Mouse (Mus musculus) thymus, postnatal 25 days (tissue): Measurements from ENCODE around the gene Gabbr1.

Source experiments
- DNase-seq: peaks from one replicate; pipeline ENCODE4 v3.0.0; 2022

Gene Gabbr1

GRCm38 (mm10) chr17:37044651-37045244 lies 1.0 kb upstream of the Gabbr1 start:
- no peak for DNase-seq

GRCm38 (mm10) chr17:37046312-37047112 lies 746 bp downstream of the Gabbr1 start:
- peak; percentile 75 for DNase-seq

GRCm38 (mm10) chr17:37047332-37047976 lies 1.7 kb downstream of the Gabbr1 start:
- DNase-seq = no peak

- DNase-seq = no peak
These were observed 2.2 kb downstream of the Gabbr1 start for GRCm38 (mm10) chr17:37047981-37048380.

GRCm38 (mm10) chr17:37048383-37048782 lies 2.6 kb downstream of the Gabbr1 start:
- peak; percentile 3 for DNase-seq

- peak; percentile 62 for DNase-seq
These were observed 4.0 kb downstream of the Gabbr1 start for GRCm38 (mm10) chr17:37049570-37050310.

GRCm38 (mm10) chr17:37050399-37050798 lies 4.6 kb downstream of the Gabbr1 start:
- peak; percentile 24 for DNase-seq

GRCm38 (mm10) chr17:37050876-37051275 lies 5.1 kb downstream of the Gabbr1 start:
- no peak for DNase-seq

GRCm38 (mm10) chr17:37051745-37052144 lies 6.0 kb downstream of the Gabbr1 start:
- no peak for DNase-seq

- no peak for DNase-seq
These were observed 11.2 kb downstream of the Gabbr1 start for GRCm38 (mm10) chr17:37056957-37057356.

- DNase-seq = no peak
These were observed 15.7 kb downstream of the Gabbr1 start for GRCm38 (mm10) chr17:37061435-37061834.

GRCm38 (mm10) chr17:37062101-37062641 lies 16.4 kb downstream of the Gabbr1 start:
- DNase-seq = no peak

GRCm38 (mm10) chr17:37063063-37063462 lies 17.3 kb downstream of the Gabbr1 start:
- no peak for DNase-seq

- no peak for DNase-seq
These were observed 18.1 kb downstream of the Gabbr1 start for GRCm38 (mm10) chr17:37063686-37064495.

- no peak for DNase-seq
These were observed 20.2 kb downstream of the Gabbr1 start for GRCm38 (mm10) chr17:37065993-37066392.

- no peak for DNase-seq
These were observed 22.1 kb downstream of the Gabbr1 start for GRCm38 (mm10) chr17:37067861-37068260.

GRCm38 (mm10) chr17:37070121-37070520 lies 24.4 kb downstream of the Gabbr1 start:
- DNase-seq = no peak

- no peak for DNase-seq
These were observed 26.4 kb downstream of the Gabbr1 start for GRCm38 (mm10) chr17:37072080-37072729.

- DNase-seq = no peak
These were observed 27.0 kb downstream of the Gabbr1 start for GRCm38 (mm10) chr17:37072730-37073276.

GRCm38 (mm10) chr17:37075181-37075580 lies 29.4 kb downstream of the Gabbr1 start:
- DNase-seq = no peak

- DNase-seq = no peak
These were observed 30.0 kb downstream of the Gabbr1 start for GRCm38 (mm10) chr17:37075766-37076165.
